Mouse (Mus musculus): ENCODE data around the gene Slc9a5. TPM values are rescaled to one million over a fixed set of nuclear protein-coding genes. Genes with fewer than 3 reads are reported as not detected.

Slc9a5 gene
- polyA plus RNA-seq, 1 experiment from 2014 or later = 7.2 TPM

DNA sequence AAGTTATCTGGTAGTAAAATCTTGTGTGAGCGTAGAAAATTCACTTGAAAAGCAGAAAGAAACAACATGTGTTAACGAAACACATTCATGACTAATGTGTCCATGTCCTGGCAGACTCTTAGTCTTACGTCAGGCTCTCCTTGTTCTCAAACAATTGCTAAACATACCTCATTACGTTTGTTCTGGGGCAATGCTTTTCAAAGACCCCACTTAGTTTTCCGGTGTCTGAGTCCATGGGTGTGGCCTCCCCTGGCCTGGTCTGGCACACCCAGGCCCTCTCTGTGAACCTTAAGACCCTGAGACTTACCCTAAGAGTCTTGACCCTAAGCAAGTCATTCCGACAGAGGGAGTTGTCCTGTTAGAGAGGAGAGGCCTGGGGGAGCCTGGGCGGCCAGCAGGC lies 45.3 kb downstream of the Slc9a5 start:
- peaks cover 5% of the 10 kb centered on the region for H3K4me1 ChIP-seq
- H3K36me3 ChIP-seq = no peaks in the 10 kb centered on the region
- H3K27ac ChIP-seq = no peak overlapping the region
- H3K9me3 ChIP-seq = no peaks in the 10 kb centered on the region
- H3K4me3 ChIP-seq = no peak overlapping the region
- H3K27me3 ChIP-seq = no peaks in the 10 kb centered on the region
- WGBS = 63% methylated on average over 7 of the region's 7 CpGs
- H3K9ac ChIP-seq = no peak overlapping the region
- H3K4me2 ChIP-seq = no peak overlapping the region
- no peak for ATAC-seq (ENCODE audit: borderline replicate concordance, extremely low read depth, low FRiP score, low TSS enrichment)

DNA sequence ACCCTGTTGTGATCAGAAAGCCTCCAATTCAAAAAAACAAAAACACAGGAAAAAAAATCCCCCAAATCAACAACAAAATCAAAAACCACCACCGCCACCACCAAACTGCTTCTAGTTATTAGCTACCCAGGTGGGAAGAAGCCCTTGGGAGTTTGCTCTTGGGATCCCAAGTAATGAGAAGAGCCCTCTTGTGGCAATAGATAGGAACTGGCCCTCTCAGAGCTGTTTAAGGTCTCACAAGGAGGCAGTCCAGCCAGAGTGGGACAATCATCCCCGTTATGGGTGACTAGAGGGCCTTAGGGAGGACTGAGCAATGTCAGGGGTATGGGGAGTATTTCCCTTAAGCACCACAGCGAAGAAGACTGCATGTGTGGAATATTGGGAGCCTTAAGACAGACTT lies 49.1 kb downstream of the Slc9a5 start:
- Histone ChIP-seq H3K27ac (no peak overlapping the region), H3K9ac (no peak overlapping the region), H3K4me3 (no peak overlapping the region), H3K4me2 (no peak overlapping the region), H3K4me1 (no peaks in the 10 kb centered on the region; the same call in 1 of the 2 replicates), H3K9me3 (no peaks in the 10 kb centered on the region), H3K36me3 (no peaks in the 10 kb centered on the region), H3K27me3 (no peaks in the 10 kb centered on the region)
- no peak for ATAC-seq (ENCODE audit: borderline replicate concordance, extremely low read depth, low FRiP score, low TSS enrichment)
- 26% methylated on average over 3 of the region's 3 CpGs for WGBS

DNA sequence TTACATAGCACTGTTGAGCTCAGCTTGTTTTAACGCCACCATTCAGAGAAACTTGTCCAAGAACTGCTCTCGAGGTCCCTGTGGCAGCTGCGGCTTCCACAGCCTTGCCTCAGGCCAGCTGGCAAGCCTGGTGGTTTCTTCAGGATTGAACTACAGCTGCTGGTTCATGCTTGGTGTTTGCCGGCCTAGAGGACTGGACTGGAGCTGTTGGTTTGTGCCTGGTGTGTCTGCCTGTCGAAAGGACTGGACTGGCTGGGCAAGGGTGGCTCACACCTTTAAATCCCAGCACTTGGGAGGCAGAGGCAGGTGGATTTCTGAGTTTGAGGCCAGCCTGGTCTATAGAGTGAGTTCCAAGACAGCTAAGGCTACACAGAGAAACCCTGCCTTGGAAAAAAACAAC lies 51.4 kb downstream of the Slc9a5 start:
- Histone ChIP-seq H3K9ac (no peak overlapping the region), H3K4me2 (no peak overlapping the region), H3K36me3 (no peaks in the 10 kb centered on the region), H3K4me1 (peaks cover 10% of the 10 kb centered on the region), H3K27ac (no peak overlapping the region), H3K9me3 (no peaks in the 10 kb centered on the region), H3K27me3 (no peaks in the 10 kb centered on the region), H3K4me3 (no peak overlapping the region)
- WGBS = 90% methylated on average over 5 of the region's 5 CpGs
- no peak for ATAC-seq (ENCODE audit: borderline replicate concordance, extremely low read depth, low FRiP score, low TSS enrichment)

DNA sequence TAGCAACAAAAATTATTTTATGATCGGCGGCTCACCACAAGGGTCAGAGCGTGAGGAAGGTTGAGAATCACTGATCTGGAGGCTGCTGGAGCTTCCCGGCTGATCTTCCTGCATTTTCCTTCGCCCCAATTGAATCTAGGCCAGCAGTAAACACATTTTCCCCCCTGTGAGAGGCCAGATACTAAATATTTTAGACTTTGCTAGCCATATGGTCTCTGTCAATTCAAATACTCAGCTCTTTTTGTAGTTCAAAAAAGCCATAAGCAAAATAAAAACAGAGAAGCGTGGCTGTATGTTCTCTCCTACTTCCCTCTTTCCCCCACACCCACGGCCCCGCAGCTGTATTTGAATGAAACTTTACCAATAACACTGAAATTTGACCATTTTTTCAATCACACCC lies 54.8 kb downstream of the Slc9a5 start:
- H3K27ac ChIP-seq = peak overlapping the region; percentile 41; the same call in 1 of the 2 replicates
- no peaks in the 10 kb centered on the region for H3K27me3 ChIP-seq
- no peak overlapping the region for H3K9ac ChIP-seq
- 60% methylated on average over 8 of the region's 8 CpGs for WGBS
- H3K9me3 ChIP-seq = no peaks in the 10 kb centered on the region
- H3K36me3 ChIP-seq = no peaks in the 10 kb centered on the region
- no peak overlapping the region for H3K4me3 ChIP-seq
- no peak overlapping the region for H3K4me2 ChIP-seq
- 0 out of 2 replicates have a peak, but pooled peaks have one; percentile 21 for ATAC-seq (ENCODE audit: borderline replicate concordance, extremely low read depth, low FRiP score, low TSS enrichment)
- H3K4me1 ChIP-seq = peaks cover 32% of the 10 kb centered on the region

DNA sequence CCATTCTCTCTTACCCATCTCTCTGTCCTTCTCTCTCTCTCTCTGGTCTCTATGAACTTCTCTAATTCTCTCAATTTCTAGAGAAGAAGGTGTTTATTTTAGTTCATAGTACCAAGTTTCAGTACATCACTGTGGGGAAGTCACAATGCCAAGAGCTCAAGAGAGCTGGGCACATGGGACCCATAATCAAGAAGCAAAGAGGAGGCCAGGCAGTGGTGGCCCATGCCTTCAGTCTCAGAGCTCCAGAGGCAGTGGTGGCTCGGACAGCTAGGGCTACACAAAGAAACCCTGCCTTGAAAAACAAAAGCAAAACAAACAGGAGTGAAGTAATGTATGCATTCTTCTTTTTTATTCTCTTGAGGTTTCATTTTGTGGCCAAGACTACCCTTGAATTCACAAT lies 55.9 kb downstream of the Slc9a5 start:
- ATAC-seq (ENCODE audit: borderline replicate concordance, extremely low read depth, low FRiP score, low TSS enrichment) = no peak
- 0 out of 2 replicates have a peak overlapping the region, but pooled peaks have one; percentile 41 for H3K27ac ChIP-seq
- 63% methylated on average over 1 of the region's 1 CpGs for WGBS

DNA sequence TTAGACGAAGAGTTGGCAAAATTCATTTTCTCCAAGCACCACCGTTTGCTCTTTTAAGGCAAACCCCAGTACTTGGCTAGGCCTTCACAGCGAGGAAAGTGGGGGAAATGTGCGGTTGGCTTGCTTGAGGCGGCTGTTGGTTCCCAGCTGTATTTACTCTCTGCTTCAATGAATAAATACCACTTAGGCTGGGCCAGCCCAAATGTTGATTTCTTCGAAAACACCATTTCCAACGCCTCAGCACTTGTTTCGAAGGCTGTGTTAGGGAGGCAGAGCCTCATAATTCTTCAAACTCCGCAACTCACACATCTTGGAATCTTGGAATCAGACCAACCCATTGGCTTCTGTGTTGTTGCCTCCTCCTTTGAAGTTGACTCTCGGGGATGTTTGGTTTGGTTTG lies 57.8 kb downstream of the Slc9a5 start:
- no peaks in the 10 kb centered on the region for H3K9me3 ChIP-seq
- no peak overlapping the region for H3K4me3 ChIP-seq
- no peaks in the 10 kb centered on the region for H3K27me3 ChIP-seq
- peak overlapping the region; percentile 69 for H3K27ac ChIP-seq
- H3K9ac ChIP-seq = no peak overlapping the region
- H3K36me3 ChIP-seq = no peaks in the 10 kb centered on the region
- 14% methylated on average over 10 of the region's 10 CpGs for WGBS
- ATAC-seq (ENCODE audit: borderline replicate concordance, extremely low read depth, low FRiP score, low TSS enrichment) = peak; percentile 84; the same call in 1 of the 2 replicates
- peak overlapping the region; percentile 13; the same call in 1 of the 2 replicates for H3K4me2 ChIP-seq
- H3K4me1 ChIP-seq = peaks cover 32% of the 10 kb centered on the region

More for the DNA sequence above, 55.9 kb downstream of the Slc9a5 start:
- H3K4me3 ChIP-seq = no peak overlapping the region
- no peaks in the 10 kb centered on the region for H3K27me3 ChIP-seq
- no peaks in the 10 kb centered on the region for H3K36me3 ChIP-seq
- no peaks in the 10 kb centered on the region for H3K9me3 ChIP-seq
- H3K4me1 ChIP-seq = peaks cover 32% of the 10 kb centered on the region
- no peak overlapping the region for H3K4me2 ChIP-seq
- H3K9ac ChIP-seq = no peak overlapping the region

DNA sequence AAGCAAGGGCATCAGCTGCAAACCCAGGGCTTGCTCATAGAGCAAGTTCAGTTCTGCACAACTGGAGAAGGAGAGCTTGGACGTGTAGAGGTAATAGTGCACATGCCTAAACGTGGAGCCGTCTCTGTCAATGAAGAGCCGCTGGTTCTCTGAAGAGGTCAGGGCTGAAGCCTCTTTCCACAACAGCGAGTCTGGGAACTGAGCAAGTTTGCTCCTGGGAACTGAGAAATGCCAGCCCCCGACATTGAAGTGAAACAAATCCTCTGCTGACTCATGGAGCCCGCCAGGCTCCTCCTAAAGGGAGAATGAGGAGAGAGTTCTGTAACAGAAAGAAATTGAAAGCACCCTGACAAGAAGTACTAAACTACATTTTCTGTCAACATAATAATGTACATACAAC lies 59.7 kb downstream of the Slc9a5 start:
- H3K27ac ChIP-seq = no peak overlapping the region
- no peak overlapping the region for H3K9ac ChIP-seq
- no peak for ATAC-seq (ENCODE audit: borderline replicate concordance, extremely low read depth, low FRiP score, low TSS enrichment)
- H3K4me1 ChIP-seq = peaks cover 28% of the 10 kb centered on the region
- no peaks in the 10 kb centered on the region for H3K9me3 ChIP-seq
- WGBS = 60% methylated on average over 7 of the region's 7 CpGs
- no peak overlapping the region for H3K4me3 ChIP-seq
- peaks cover 11% of the 10 kb centered on the region for H3K27me3 ChIP-seq
- H3K4me2 ChIP-seq = no peak overlapping the region
- H3K36me3 ChIP-seq = no peaks in the 10 kb centered on the region

DNA sequence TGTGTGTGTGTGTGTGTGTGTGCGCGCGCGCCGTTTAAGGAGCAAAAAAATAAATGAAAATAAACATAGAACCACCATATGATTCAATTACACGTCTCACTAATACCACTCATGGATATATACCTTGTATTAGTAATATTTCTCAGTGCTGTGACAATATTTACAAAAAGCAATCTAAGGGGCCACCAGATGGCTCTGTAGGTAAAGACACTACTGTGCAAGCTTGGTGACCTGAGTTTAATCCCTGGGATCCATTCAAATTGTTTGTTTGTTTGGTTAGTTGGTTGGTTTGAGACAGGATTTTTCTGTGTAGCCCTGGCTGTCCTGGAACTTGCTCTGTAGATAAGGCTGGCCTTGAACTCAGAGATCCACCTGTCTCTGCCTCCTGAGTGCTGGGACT lies 61.3 kb downstream of the Slc9a5 start:
- Histone ChIP-seq H3K4me3 (no peak overlapping the region), H3K9ac (no peak overlapping the region), H3K9me3 (no peaks in the 10 kb centered on the region), H3K27ac (no peak overlapping the region), H3K4me2 (no peak overlapping the region), H3K27me3 (peaks cover 26% of the 10 kb centered on the region), H3K36me3 (no peaks in the 10 kb centered on the region), H3K4me1 (peaks cover 35% of the 10 kb centered on the region)
- no peak for ATAC-seq (ENCODE audit: borderline replicate concordance, extremely low read depth, low FRiP score, low TSS enrichment)
- WGBS = 91% methylated on average over 6 of the region's 6 CpGs

DNA sequence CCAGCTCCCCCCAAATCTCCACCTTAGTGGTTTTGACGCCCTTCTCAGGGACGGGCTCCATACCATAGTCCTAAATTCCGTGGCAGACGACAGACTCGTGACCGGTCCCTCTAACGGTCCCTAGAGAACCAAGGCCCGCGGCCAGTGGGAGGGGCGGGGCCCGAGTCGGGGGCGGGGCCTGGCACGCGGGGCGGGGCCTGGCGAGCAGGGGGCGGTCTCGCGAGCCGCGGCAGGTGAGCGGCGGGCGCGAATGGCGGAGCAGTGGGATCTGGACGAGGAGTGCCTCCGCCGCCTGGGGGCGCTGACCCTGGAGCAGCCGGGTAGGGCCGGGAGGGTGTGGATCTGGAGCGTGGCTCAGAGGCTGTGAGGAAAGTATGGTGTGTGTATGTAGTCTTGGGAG lies 64.7 kb downstream of the Slc9a5 start, which contains the start of the genes Kctd19 and Lrrc36:
Gene Kctd19, minus strand, starts transcription at position 112 of the 400 bp plus-strand sequence.
Gene Lrrc36, plus strand, starts transcription at position 181 of the 400 bp plus-strand sequence.
- Histone ChIP-seq H3K9me3 (no peaks in the 10 kb centered on the region), H3K36me3 (no peaks in the 10 kb centered on the region), H3K9ac (no peak within 1 kb of the TSS), H3K4me1 (peaks cover 13% of the 10 kb centered on the region; the same call in 1 of the 2 replicates), H3K27ac (no peak within 1 kb of the TSS), H3K4me3 (peak within 1 kb of the TSS; percentile 35), H3K27me3 (peaks cover 29% of the 10 kb centered on the region), H3K4me2 (peak within 1 kb of the TSS; percentile 72)
- ATAC-seq (ENCODE audit: borderline replicate concordance, extremely low read depth, low FRiP score, low TSS enrichment) = peak; percentile 85
- WGBS = 2% methylated on average over 34 of the region's 34 CpGs

DNA sequence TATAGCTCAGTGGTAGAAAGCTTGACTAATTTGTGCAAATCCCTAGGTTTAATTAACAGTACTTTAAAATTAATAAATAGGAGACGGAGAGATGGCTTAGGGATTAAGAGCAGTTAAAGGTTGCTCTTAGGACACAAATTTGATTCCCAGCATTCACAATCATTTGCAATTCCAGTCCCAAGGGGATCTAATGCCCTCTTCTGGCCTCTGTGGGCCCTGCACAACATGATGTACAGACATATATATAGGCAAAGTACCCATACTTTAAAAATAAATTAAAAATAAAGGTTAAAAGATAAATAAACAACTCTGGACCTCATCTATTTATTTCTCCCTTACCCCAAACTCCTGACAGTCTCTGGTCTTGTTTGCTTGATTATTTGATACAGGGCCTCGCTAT lies 70.3 kb downstream of the Slc9a5 start:
- no peaks in the 10 kb centered on the region for H3K9me3 ChIP-seq
- H3K27ac ChIP-seq = peak overlapping the region; percentile 62
- peaks cover 12% of the 10 kb centered on the region for H3K27me3 ChIP-seq
- H3K4me2 ChIP-seq = no peak overlapping the region
- no peaks in the 10 kb centered on the region for H3K36me3 ChIP-seq
- no peak for ATAC-seq (ENCODE audit: borderline replicate concordance, extremely low read depth, low FRiP score, low TSS enrichment)
- 0 out of 2 replicates have a peak, but pooled peaks cover 4% of the 10 kb centered on the region for H3K4me1 ChIP-seq
- no peak overlapping the region for H3K9ac ChIP-seq
- WGBS = 70% methylated on average over 2 of the region's 2 CpGs
- H3K4me3 ChIP-seq = no peak overlapping the region

All from lung, embryonic 15.5 days (tissue).